Mouse (Mus musculus) cortical plate, adult 2 months (tissue): ENCODE results near the gene Arhgef7. TPM values are rescaled to one million over a fixed set of nuclear protein-coding genes. Genes with fewer than 3 reads are reported as not detected.
"Not testable (repeated sequence)": the region's sequence is repeated elsewhere in the genome, so short reads cannot be mapped to it uniquely, and the experiment has no call there.

Experiments used
- H3K27ac ChIP-seq: fragments of 200-500 bp; 2 replicates; pipeline ENCODE4 v1.5.1; 2012; ENCODE audit warnings: low read length, control low read depth, inconsistent platforms; ENCODE audit not compliant: insufficient read depth
- H3K4me1 ChIP-seq: fragments of 200-500 bp; 2 replicates; pipeline ENCODE4 v1.6.1; 2011; ENCODE audit warnings: low read length; ENCODE audit not compliant: control insufficient read depth, insufficient read depth
- H3K4me3 ChIP-seq: fragments of 200-500 bp; 2 replicates; pipeline ENCODE4 v1.5.1; 2011; ENCODE audit warnings: mild to moderate bottlenecking, low read length, control low read depth; ENCODE audit not compliant: insufficient read depth
- CTCF ChIP-seq: fragments of 200-500 bp; IDR thresholded peaks from 2 replicates; pipeline ENCODE4 v1.5.1; 2011; ENCODE audit warnings: mild to moderate bottlenecking, control low read depth, low read length; ENCODE audit not compliant: insufficient read depth; ENCODE audit errors: extremely low read depth
- POLR2A ChIP-seq: fragments of 200-500 bp; IDR thresholded peaks from 2 replicates; pipeline ENCODE4 v1.6.1; 2011; ENCODE audit warnings: mild to moderate bottlenecking, low read length, control low read depth; ENCODE audit not compliant: insufficient read depth; ENCODE audit errors: extremely low read depth
- polyA plus RNA-seq: library from polyadenylated mRNA; depleted of rRNA; stranded (reverse); fragments of >200 nt; gene quantifications from 2 replicates; pipeline ENCODE4 v1.2.3, GENCODE M21; 2012; rRNA removed

Gene Arhgef7
- polyA plus RNA-seq, 1 experiment, result 71.1 TPM

GRCm38 (mm10) chr8:11843677-11844315 is 116.3 kb downstream of the Arhgef7 start:
- H3K4me3 ChIP-seq, result no peak overlapping the region
- H3K27ac ChIP-seq, result no peak overlapping the region
- TF ChIP-seq CTCF (no peak), POLR2A (no peak)
- H3K4me1 ChIP-seq, result no peaks in the 10 kb centered on the region

DNA sequence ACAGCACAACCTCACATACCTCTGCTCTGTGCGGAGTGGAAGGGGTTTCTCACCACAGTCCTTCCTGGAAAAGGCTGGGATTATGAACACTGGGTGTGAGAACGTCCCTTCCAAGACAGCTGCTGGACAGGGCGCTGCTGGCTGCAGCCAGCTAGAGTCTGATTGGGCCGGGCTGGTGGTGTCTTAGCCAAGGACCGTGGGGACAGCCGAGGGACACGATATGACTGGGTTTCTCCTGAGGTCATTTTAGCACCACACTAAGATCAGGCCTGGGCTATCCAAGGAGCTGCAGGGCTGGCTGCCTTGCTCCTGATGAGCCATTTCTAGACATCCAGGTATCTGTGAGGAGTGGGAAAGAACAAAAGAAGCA is 116.8 kb downstream of the Arhgef7 start:
- Histone ChIP-seq H3K4me3 (no peak overlapping the region), H3K4me1 (no peaks in the 10 kb centered on the region), H3K27ac (no peak overlapping the region)
- TF ChIP-seq CTCF, result no peak
- TF ChIP-seq POLR2A, result no peak

DNA sequence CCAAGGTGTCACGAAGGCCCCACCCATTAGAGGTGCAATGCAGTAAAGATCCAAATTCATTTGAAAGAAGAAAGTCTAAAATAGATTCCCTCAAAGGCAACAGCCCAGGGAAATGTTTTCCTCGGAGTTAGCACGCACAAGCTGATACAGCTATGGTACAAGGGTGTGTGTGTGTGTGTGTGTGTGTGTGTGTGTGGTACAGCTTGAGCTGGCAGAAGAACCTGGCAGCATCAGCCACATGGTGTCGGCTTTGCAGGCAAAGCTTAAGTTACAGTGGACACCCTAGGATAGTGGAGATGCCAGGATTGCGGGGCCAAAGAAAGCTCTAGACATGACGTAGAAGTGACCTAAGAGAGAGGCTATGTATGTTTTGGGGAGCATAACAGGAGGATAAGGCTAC is 119.3 kb downstream of the Arhgef7 start:
- H3K27ac ChIP-seq, result no peak overlapping the region
- H3K4me3 ChIP-seq, result no peak overlapping the region
- no peaks in the 10 kb centered on the region for H3K4me1 ChIP-seq
- TF ChIP-seq POLR2A, result no peak
- TF ChIP-seq CTCF, result no peak

DNA sequence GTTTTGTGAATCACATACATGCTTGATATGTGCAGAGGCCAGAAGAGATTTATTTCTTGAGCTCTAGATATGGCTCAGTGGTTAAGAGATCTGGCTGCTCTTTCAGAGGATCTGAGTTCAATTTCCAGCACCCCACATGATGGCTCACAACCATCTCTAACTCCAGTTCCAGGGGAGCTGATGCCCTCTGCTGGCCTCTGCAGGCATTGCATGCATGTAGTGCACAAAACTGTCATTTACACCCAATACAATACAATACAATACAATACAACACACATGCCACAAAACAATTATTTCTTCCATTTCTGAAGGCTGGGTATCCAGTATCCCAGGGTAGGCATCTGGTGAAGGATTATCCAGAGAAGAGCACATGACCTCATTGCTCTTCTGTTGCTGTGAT is 140.3 kb downstream of the Arhgef7 start:
- Histone ChIP-seq H3K4me3 (no peak overlapping the region), H3K27ac (no peak overlapping the region)
- no peak for TF ChIP-seq CTCF

GRCm38 (mm10) chr8:11874227-11874626 is 146.7 kb downstream of the Arhgef7 start:
- not testable (repeated sequence) for H3K27ac ChIP-seq, H3K4me3 ChIP-seq, H3K4me1 ChIP-seq

More for the DNA sequence above, 140.3 kb downstream of the Arhgef7 start:
- no peaks in the 10 kb centered on the region for H3K4me1 ChIP-seq

DNA sequence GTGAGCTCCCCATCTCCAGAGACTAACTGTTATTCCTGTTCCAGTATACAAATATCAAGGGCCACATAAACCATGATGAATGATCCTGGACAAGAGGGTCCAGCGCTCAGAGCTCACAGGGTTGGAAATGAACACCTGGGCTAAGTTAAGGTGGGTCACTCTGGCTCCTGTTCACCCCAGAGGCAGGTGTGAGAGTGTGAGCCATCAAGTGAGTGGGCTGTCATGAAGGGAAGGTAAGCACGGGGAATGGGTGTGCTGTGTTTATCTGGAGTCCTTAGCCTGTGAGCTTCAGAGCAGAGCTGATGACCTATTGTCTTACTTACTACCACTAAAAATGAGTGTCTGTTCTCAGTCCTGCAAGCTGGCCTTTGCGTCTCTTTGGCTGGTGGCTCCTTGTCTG is 157.1 kb downstream of the Arhgef7 start:
- H3K4me3 ChIP-seq, result no peak overlapping the region
- TF ChIP-seq POLR2A, result no peak
- no peak for TF ChIP-seq CTCF
- no peak overlapping the region for H3K27ac ChIP-seq
- no peaks in the 10 kb centered on the region for H3K4me1 ChIP-seq

Other genes starting within 250 kb of the Arhgef7 start
- gene Rab20, start 249.0 kb upstream of the Arhgef7 start, polyA plus RNA-seq, result 0.98 and 1.2 TPM in 2 replicates
- gene Naxd, start 230.2 kb upstream of the Arhgef7 start, polyA plus RNA-seq, result 96.5 and 98.5 TPM in 2 replicates
- gene Cars2, start 176.9 kb upstream of the Arhgef7 start, polyA plus RNA-seq, result 25.9 and 27.4 TPM in 2 replicates
- gene Ing1, start 172.2 kb upstream of the Arhgef7 start, polyA plus RNA-seq, result 45.5 and 52.9 TPM in 2 replicates
- gene Ankrd10, start 92.0 kb upstream of the Arhgef7 start, polyA plus RNA-seq, result 65.9 and 67.2 TPM in 2 replicates
- not detected in 2 replicates for gene 1700016D06Rik, start 26.7 kb upstream of the Arhgef7 start, polyA plus RNA-seq
- not detected in 2 replicates for gene Tex29, start 112.8 kb downstream of the Arhgef7 start, polyA plus RNA-seq